Mouse (Mus musculus) hindbrain, embryonic 10.5 days (tissue): Measurements from ENCODE around the gene C2cd3. TPM values are rescaled to one million over a fixed set of nuclear protein-coding genes. Genes with fewer than 3 reads are reported as not detected.

Experiments used
- DNase-seq: peaks from one replicate; pipeline ENCODE4 v3.0.0-alpha.2; 2017; ENCODE audit warnings: low spot score
- H3K27ac ChIP-seq: fragments of 300-500 bp; sonication (generic); 2 replicates; pipeline ENCODE4 v1.5.1; 2016; ENCODE audit warnings: mild to moderate bottlenecking, moderate library complexity
- H3K27me3 ChIP-seq: fragments of 300-500 bp; sonication (generic); 2 replicates; pipeline ENCODE4 v1.6.1; 2016; ENCODE audit warnings: mild to moderate bottlenecking; ENCODE audit not compliant: poor library complexity, insufficient read depth, severe bottlenecking
- H3K36me3 ChIP-seq: fragments of 300-500 bp; sonication (generic); 2 replicates; pipeline ENCODE4 v1.6.1; 2016; ENCODE audit warnings: mild to moderate bottlenecking, moderate library complexity
- H3K4me1 ChIP-seq: fragments of 300-500 bp; sonication (generic); replicated peaks from 2 replicates; pipeline ENCODE4 v1.6.1; 2016; ENCODE audit warnings: mild to moderate bottlenecking
- H3K4me3 ChIP-seq: fragments of 300-500 bp; sonication (generic); 2 replicates; pipeline ENCODE4 v1.5.1; 2016; ENCODE audit warnings: mild to moderate bottlenecking, moderate library complexity
- H3K9me3 ChIP-seq: fragments of 300-500 bp; sonication (generic); 2 replicates; pipeline ENCODE4 v1.6.1; 2016; ENCODE audit warnings: mild to moderate bottlenecking, moderate library complexity
- WGBS: fragments of 180-500 bp; shearing (Covaris S2); methylation state at CpG from one replicate; pipeline ENCODE4 v1.1.7; 2016; 5-methylcytosine and 5-hydroxymethylcytosine counted together
- polyA plus RNA-seq: library from polyadenylated mRNA; unstranded; fragments of >200 nt; fragmentation: Nextera tagmentation; extraction: Ambion mirVana; gene quantifications from 2 replicates; pipeline ENCODE4 v1.2.1, GENCODE M21; 2016

Gene C2cd3
- 33.5 and 34.7 TPM in 2 replicates for polyA plus RNA-seq

DNA sequence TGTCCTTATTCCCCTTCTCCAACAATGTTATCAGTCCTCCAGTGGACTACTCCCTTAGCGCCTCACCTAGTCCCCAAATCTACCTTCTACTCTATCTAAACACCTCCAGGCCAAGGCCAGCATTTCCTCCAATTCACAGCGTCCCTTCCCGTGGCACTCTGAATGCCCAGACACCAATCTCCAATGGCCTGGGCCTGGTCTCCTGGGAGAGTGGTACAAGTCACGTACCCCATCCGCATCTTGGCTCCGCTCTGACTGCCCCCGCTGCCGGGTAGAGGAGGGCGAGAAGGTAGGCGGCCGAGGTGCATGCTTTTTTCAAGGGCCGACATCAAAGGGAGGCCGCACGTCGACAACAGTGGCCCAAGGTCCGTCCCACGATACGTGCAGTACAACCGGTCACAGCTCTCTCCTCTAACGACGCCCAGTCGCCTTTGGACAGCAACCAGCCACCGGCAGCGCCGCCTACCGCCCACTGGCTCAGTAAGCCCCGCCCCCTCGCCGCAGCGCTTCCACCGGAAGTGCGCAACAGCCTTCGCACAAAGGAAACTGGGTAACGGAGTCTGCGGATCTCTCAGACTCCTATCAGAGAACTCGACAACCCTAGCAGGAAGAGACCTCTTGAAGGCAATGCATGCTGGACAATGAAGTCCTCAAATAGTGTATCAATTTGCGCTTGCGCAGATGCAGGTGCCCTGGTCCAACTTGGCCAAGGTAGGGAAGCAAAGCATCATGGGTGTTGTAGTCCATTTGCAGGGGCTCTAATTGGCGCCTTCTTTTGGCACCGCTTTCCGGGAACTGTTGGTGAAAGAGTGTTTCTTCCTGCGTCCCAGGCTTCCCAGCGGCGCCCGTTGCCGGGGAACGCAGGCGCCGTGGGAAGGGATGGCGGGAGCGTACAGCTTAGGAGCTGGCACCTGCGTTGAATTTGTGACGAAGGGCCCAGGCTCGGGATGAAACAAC, at the start of gene C2cd3, which contains the start of gene Ppme1:
Gene C2cd3 (plus strand): TSS at position 739 of the 957 bp plus-strand sequence.
Gene Ppme1 (minus strand): TSS at position 813 of the 957 bp plus-strand sequence.
- H3K36me3 ChIP-seq: peaks cover 32% of the 10 kb centered on the region
- peak within 1 kb of the TSS; percentile 85 for H3K4me3 ChIP-seq
- WGBS: under 1% methylated on average over 54 of the region's 54 CpGs
- no peaks in the 10 kb centered on the region for H3K27me3 ChIP-seq
- H3K9me3 ChIP-seq: no peaks in the 10 kb centered on the region
- peak; percentile 99 for DNase-seq
- H3K27ac ChIP-seq: peak within 1 kb of the TSS; percentile 96
- peaks cover 32% of the 10 kb centered on the region for H3K4me1 ChIP-seq

DNA sequence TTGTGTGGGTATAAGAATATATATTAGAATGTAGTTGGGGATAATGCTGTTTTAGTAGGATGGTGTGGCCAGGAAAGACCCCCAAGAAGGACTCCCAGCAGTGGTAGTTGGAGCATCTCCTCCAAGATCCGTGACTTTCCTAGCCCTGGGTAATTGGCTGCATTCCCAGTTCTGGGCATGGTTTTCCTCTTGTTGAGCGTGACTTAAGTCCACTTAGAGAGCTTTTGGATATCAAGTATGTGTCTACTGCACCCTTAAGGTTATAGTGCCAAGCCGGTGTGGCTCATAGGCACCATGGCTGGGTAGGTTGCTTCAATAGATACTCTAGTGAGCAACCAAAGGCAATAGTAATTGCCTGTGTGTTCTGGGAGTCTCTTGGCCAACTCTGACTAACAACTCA, 48.3 kb upstream of the C2cd3 start:
- Histone ChIP-seq H3K27me3 (no peaks in the 10 kb centered on the region), H3K9me3 (no peaks in the 10 kb centered on the region), H3K27ac (no peak overlapping the region), H3K4me1 (no peaks in the 10 kb centered on the region), H3K4me3 (no peak overlapping the region), H3K36me3 (peaks cover 50% of the 10 kb centered on the region)
- no peak for DNase-seq
- 98% methylated on average over 3 of the region's 3 CpGs for WGBS

DNA sequence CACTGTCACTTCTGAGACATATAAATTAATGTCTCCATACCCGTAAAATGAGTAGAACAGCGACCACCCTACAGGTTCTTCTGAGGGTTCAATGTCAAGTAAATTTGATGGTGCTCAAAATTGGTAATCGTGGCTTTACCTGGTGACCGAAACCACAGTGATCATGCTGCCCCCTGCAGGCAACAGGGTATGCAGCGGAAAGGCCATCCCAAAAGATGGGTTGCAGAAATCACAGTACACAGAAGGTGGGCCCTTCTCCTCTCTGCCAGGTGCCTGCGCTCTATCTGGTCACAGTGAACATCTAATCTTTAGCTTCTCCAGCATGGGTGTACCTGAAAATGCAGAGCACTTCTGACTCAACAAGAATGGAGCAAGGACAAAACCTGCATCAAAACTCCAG, 46.6 kb upstream of the C2cd3 start:
- no peaks in the 10 kb centered on the region for H3K27me3 ChIP-seq
- DNase-seq: no peak
- H3K27ac ChIP-seq: no peak overlapping the region
- 86% methylated on average over 6 of the region's 6 CpGs for WGBS
- no peak overlapping the region for H3K4me3 ChIP-seq
- no peaks in the 10 kb centered on the region for H3K9me3 ChIP-seq
- no peaks in the 10 kb centered on the region for H3K4me1 ChIP-seq
- peaks cover 66% of the 10 kb centered on the region for H3K36me3 ChIP-seq

DNA sequence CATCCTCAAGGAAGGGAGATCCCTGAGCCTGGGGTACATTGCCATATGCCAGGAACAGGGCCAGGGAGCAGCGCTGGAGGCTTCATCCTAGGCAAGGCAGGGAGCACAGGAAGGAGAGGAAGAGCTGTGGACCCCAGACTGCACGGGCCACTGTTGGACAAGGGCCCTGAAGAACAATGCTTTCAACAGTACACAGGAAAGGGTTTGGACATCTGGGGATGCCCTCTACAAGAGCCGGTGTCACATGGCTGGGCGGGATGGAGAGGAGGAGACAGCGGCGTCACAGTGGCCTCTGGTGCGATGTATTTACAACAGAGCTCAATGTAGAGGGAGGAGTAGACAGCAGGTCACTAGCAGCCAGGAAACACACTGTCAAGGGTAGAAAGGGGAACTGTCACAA, 44.5 kb upstream of the C2cd3 start:
- no peaks in the 10 kb centered on the region for H3K4me1 ChIP-seq
- no peaks in the 10 kb centered on the region for H3K9me3 ChIP-seq
- WGBS: 91% methylated on average over 7 of the region's 7 CpGs
- peaks cover 83% of the 10 kb centered on the region for H3K36me3 ChIP-seq
- DNase-seq: no peak
- no peak overlapping the region for H3K27ac ChIP-seq
- H3K4me3 ChIP-seq: no peak overlapping the region
- no peaks in the 10 kb centered on the region for H3K27me3 ChIP-seq

DNA sequence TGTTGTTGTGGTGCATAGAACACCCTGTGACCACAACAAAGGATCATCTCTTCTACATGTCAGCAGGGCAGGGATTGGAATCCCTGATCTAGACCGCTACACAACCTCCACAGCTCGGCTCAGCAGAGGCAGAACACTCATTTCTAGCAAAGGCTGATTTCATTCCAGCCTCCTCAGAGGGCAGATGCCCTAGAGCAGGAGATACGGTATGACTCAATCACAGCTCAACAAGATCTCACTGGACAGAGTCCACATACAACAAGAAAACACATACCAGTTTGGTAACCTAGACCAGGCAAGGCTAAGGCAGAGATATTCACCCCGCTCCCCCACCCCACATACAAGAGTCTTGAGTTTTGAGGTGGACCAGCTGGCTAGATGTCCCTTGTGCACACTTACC, 43.4 kb upstream of the C2cd3 start:
- H3K36me3 ChIP-seq: peaks cover 95% of the 10 kb centered on the region

DNA sequence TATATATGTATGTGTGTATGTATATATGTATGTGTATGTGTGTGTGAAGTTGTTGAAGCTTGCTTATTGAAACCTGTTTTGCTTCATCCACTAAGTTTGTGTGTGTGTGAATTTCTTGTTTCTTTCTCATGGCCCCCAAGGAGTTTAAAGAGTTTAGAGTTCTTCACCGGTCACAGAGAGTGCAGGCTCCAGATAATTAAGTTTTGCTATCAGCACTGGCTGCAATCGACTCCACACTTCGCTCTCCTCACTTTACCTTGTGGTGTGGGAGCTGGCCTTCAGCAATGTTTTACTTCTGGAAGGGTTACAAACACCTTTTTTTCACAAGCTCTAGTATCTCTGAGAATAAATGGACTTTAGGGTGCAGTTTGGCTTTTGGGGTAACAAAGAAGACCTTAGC, 40.8 kb upstream of the C2cd3 start:
- H3K27ac ChIP-seq: no peak overlapping the region
- no peaks in the 10 kb centered on the region for H3K9me3 ChIP-seq
- peaks cover 98% of the 10 kb centered on the region for H3K36me3 ChIP-seq
- no peak for DNase-seq
- no peak overlapping the region for H3K4me3 ChIP-seq
- no peaks in the 10 kb centered on the region for H3K4me1 ChIP-seq
- H3K27me3 ChIP-seq: no peaks in the 10 kb centered on the region
- 96% methylated on average over 3 of the region's 3 CpGs for WGBS

More for the DNA sequence above, 43.4 kb upstream of the C2cd3 start:
- DNase-seq: no peak
- Histone ChIP-seq H3K27ac (no peak overlapping the region), H3K4me1 (no peaks in the 10 kb centered on the region), H3K9me3 (no peaks in the 10 kb centered on the region), H3K27me3 (no peaks in the 10 kb centered on the region), H3K4me3 (no peak overlapping the region)
- 93% methylated on average over 4 of the region's 4 CpGs for WGBS

DNA sequence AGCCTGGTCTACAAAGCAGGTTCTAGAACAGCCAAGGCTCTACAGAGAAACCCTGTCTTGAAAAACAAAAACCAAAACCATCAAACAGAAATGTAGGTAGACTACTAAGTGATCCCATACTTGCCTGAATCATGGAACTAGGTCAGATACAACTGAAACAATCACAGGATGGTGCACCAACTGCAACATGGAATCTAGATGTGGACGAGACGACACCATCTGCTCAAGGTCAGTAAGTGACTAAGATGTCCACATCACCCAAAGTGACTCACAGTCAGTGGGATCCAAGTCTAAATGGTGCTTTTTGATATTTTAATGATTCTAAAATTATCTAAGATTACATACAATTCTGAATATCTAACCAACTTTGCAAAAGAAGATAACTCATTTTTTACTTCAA, 36.1 kb upstream of the C2cd3 start:
- no peak for DNase-seq
- peaks cover 98% of the 10 kb centered on the region for H3K36me3 ChIP-seq
- 92% methylated on average over 2 of the region's 2 CpGs for WGBS
- H3K4me3 ChIP-seq: no peak overlapping the region
- H3K27ac ChIP-seq: no peak overlapping the region
- no peaks in the 10 kb centered on the region for H3K27me3 ChIP-seq
- no peaks in the 10 kb centered on the region for H3K9me3 ChIP-seq
- H3K4me1 ChIP-seq: no peaks in the 10 kb centered on the region

DNA sequence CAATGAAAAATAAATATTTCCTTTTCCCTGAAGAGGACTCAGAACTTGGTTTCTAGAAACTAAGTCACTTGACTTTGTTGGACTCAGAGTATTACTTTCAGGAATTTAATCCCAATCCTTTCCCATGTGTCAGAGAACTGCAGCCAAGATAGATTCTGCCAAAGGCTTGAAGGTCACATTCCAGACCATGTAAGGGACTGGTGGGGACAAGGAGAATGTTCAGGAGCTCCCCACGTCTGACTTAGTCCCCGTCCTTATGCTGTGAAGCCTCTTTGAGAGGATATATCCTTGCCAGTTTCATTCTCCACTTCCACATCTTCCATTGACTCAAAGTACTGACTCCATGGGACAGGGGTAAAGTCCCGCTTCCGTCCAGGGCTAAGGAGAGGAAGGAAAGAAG, 17.0 kb upstream of the C2cd3 start:
- Histone ChIP-seq H3K4me1 (no peaks in the 10 kb centered on the region), H3K36me3 (peaks cover 55% of the 10 kb centered on the region), H3K27me3 (no peaks in the 10 kb centered on the region), H3K9me3 (no peaks in the 10 kb centered on the region), H3K4me3 (no peak overlapping the region), H3K27ac (no peak overlapping the region)
- no peak for DNase-seq
- whole genome bisulfite sequencing: 92% methylated on average over 4 of the region's 4 CpGs

DNA sequence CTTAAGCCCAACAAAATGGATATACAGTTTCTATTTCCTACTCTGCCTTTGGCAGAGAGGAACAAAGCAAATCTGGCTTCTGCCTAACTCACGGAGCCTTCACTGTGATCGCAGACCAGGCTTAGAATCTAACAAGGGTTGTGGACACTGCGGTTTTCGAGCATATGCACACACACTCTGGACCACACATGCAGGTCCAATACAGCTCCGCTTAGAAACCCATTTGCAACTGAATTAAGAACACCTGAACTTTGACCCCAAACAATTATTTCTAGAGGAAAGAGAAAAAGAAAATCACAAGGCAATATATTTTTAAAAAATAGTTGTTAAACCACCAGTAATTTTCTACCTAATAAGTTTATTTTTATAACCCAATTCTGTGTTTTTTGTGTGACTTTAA, 15.7 kb upstream of the C2cd3 start:
- Histone ChIP-seq H3K4me1 (no peaks in the 10 kb centered on the region), H3K27me3 (no peaks in the 10 kb centered on the region), H3K4me3 (no peak overlapping the region), H3K9me3 (no peaks in the 10 kb centered on the region), H3K27ac (no peak overlapping the region), H3K36me3 (peaks cover 54% of the 10 kb centered on the region)
- DNase-seq: no peak
- WGBS: 86% methylated on average over 5 of the region's 5 CpGs

DNA sequence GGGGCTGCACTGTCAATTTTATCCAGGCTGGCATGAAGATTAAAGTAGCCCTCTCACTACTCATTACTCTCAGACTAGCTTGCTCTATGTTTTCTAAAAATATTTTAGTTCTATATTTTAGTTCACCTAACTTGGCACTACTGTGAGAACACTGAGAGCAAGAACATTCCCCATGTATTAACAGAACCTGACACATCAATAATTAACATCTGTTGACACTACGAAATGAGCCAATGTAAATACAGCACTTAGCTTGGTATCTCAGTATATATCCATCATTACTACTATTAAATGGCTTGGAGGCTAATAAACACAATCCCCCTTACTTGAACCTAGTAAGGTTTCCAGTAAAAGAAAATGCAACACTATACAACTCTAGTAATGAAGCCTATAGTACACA, 15.3 kb upstream of the C2cd3 start:
- Histone ChIP-seq H3K4me1 (no peaks in the 10 kb centered on the region), H3K36me3 (peaks cover 50% of the 10 kb centered on the region), H3K27me3 (no peaks in the 10 kb centered on the region), H3K27ac (no peak overlapping the region), H3K9me3 (no peaks in the 10 kb centered on the region), H3K4me3 (no peak overlapping the region)
- 99% methylated on average over 1 of the region's 1 CpGs for WGBS
- no peak for DNase-seq

DNA sequence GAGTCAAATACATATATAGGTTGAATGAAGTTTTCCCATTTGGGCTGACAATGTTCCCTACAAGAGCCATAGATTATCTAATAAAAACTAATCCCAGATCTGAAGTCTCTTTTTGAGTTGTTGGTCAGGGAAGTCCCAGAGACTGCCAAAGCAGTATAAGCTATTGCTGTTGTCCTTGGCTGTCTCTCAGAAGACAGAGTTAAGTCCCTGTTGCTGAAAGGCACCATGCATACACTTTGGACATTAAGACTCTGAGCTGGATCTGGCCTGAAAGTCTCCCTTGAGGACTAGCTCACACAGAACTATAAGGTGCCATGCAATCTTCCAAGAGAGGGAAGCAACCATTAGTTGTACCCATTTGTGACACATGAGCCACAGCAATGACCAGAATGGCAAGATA, 14.2 kb upstream of the C2cd3 start:
- H3K27ac ChIP-seq: no peak overlapping the region
- no peaks in the 10 kb centered on the region for H3K27me3 ChIP-seq
- H3K4me3 ChIP-seq: no peak overlapping the region
- no peaks in the 10 kb centered on the region for H3K9me3 ChIP-seq
- peaks cover 41% of the 10 kb centered on the region for H3K36me3 ChIP-seq
- H3K4me1 ChIP-seq: no peaks in the 10 kb centered on the region
- DNase-seq: no peak

DNA sequence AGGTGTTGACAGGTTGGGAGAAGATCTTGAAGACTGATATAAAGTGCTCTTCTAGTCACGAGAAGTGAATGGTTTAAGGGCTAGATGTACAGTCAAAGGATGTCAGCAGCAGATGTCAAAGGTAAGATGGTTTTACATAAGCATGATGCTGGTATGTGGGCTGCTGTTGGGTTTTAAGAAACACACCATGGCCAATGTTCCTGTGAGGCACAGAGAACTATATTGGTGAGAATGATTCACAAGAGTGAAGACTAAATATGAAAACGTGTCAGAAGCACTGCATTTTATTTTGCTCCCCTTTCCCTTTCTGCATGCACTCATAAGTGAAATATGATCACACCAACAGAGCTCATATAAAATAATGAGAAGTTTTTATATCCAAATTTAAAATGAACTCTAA, 8.9 kb upstream of the C2cd3 start:
- DNase-seq: no peak
- 89% methylated on average over 2 of the region's 2 CpGs for WGBS

DNA sequence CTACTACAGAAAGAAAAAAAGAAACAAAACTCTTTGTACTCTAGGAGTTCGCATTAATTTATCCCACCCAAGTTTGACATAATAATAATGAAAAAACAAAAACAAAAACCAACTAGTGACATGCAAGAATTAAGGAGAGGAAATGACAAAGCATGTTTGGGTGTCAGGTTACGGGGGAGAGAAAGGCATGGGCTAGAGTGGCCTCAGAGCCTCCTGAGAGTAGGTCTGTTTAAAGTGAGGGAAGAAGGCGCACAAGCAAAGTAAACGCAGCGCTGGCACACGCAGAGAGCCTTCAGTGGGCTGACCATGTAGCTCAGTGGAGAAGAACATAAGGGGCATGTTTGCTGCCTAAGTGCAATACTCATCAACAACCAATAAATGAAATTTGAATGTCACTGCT, 7.1 kb upstream of the C2cd3 start:
- no peak overlapping the region for H3K27ac ChIP-seq
- 60% methylated on average over 6 of the region's 6 CpGs for WGBS
- DNase-seq: no peak

More for the DNA sequence above, 8.9 kb upstream of the C2cd3 start:
- Histone ChIP-seq H3K4me1 (peaks cover 8% of the 10 kb centered on the region), H3K27ac (no peak overlapping the region), H3K9me3 (no peaks in the 10 kb centered on the region), H3K4me3 (no peak overlapping the region), H3K27me3 (no peaks in the 10 kb centered on the region), H3K36me3 (peaks cover 27% of the 10 kb centered on the region; the same call in 1 of the 2 replicates)

More for the DNA sequence above, 7.1 kb upstream of the C2cd3 start:
- peaks cover 19% of the 10 kb centered on the region for H3K4me1 ChIP-seq
- peaks cover 28% of the 10 kb centered on the region; the same call in 1 of the 2 replicates for H3K36me3 ChIP-seq
- H3K4me3 ChIP-seq: no peak overlapping the region
- H3K27me3 ChIP-seq: no peaks in the 10 kb centered on the region
- no peaks in the 10 kb centered on the region for H3K9me3 ChIP-seq
